Mouse (Mus musculus): ENCODE results near the gene Oit3. TPM values are rescaled to one million over a fixed set of nuclear protein-coding genes. Genes with fewer than 3 reads are reported as not detected.

Gene Oit3
- 0.20 TPM in 1 of 2 replicates, not detected in the other for polyA plus RNA-seq (2012; ENCODE audit: low replicate concordance)

GRCm38 (mm10) chr10:59441735-59442134 is at the start of gene Oit3:
Gene Oit3, minus strand, starts transcription at chr10:59441778.

GRCm38 (mm10) chr10:59402899-59403792 is 38.4 kb downstream of the Oit3 start, which contains the start of gene Pla2g12b:
Gene Pla2g12b, plus strand, starts transcription at chr10:59403660.

GRCm38 (mm10) chr10:59395461-59395860 is 46.1 kb downstream of the Oit3 start, which contains the start of gene Gm10273:
Gene Gm10273, plus strand, starts transcription at chr10:59395632.

Other genes starting within 250 kb of the Oit3 start
- 0.22 TPM in 1 of 2 replicates, not detected in the other for gene Sept10, start 219.9 kb downstream of the Oit3 start, polyA plus RNA-seq (2012; ENCODE audit: low replicate concordance)
- gene Sowahc, start 219.8 kb downstream of the Oit3 start, polyA plus RNA-seq (2012; ENCODE audit: low replicate concordance): 0.89 and 1.4 TPM in 2 replicates
- gene P4ha1, start 118.5 kb downstream of the Oit3 start, polyA plus RNA-seq (2012; ENCODE audit: low replicate concordance): 0.77 and 1.9 TPM in 2 replicates
- 0.88 TPM in 1 of 2 replicates, not detected in the other for gene Gm10273, start 46.1 kb downstream of the Oit3 start, polyA plus RNA-seq (2012; ENCODE audit: low replicate concordance)
- gene Pla2g12b, start 38.1 kb downstream of the Oit3 start, polyA plus RNA-seq (2012; ENCODE audit: low replicate concordance): not detected in 2 replicates
- not detected in 2 replicates for gene Gm10322, start 174.3 kb upstream of the Oit3 start, polyA plus RNA-seq (2012; ENCODE audit: low replicate concordance)
- 1.9 and 7.0 TPM in 2 replicates for gene Mcu, start 174.9 kb upstream of the Oit3 start, polyA plus RNA-seq (2012; ENCODE audit: low replicate concordance)

Measured in leukemia stem cell, adult 10-12 weeks (primary cell).